Mouse (Mus musculus) heart, adult 9 months (tissue): ENCODE results near the gene Eef1akmt3.
A peak's percentile ranks its signal among the peaks of the same experiment; 100 is the strongest.
"Not testable (repeated sequence)": the region's sequence is repeated elsewhere in the genome, so short reads cannot be mapped to it uniquely, and the experiment has no call there.

ENCODE experiments used
- DNase-seq, 2 experiments: peaks; one replicate each; pipeline ENCODE4 v3.0.0; 2022; ENCODE audit warnings: low spot score in 2 of 2

Eef1akmt3 gene

DNA sequence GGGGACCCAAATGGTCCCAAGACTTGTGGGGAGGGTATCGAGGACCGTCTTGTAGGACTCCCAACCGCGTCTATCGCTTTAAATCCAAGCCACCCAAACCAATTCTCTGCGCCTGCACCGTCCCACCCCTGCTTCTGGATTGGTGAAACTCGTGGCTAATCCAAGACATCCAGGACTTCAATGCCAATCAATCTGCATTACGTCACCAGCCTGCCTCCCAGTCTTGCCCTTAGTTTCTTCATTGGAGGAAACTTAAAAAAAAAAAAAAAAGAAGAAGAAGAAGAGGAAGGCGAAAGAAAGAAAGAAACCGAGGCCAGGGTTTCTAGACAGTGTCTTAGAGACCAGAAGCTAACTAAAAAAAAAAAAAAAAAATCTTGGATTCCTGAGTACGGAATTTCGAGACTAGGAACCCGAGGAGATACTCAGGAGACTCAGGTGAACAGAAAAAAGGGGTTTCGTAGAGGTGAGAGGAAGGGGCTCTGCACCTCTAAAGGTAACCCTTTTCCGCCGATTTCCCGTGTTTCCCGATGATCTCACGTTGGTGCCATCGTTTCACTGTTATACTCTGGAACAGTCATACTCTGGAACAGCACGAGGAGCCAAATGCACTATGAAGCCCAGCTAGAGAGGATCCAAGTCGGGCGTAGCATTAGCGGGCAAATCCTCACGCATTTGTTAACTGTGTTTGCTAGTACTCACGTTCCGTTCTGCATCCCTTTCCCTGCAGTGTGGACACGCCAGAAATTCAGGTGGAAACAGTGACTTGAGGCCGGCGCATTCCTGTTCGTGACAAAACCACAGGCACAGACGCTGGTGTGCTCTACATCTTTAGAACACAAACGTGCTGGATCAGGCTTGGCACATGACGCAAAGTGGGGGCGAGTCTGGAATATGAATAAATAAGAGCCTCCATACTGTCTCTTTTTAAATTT, 29.1 kb upstream of the Eef1akmt3 start, which contains the start of gene Tspan31:
Gene Tspan31 (minus strand): TSS at position 75 of the 932 bp plus-strand sequence.
- peak; percentile 95 to 96 for DNase-seq

DNA sequence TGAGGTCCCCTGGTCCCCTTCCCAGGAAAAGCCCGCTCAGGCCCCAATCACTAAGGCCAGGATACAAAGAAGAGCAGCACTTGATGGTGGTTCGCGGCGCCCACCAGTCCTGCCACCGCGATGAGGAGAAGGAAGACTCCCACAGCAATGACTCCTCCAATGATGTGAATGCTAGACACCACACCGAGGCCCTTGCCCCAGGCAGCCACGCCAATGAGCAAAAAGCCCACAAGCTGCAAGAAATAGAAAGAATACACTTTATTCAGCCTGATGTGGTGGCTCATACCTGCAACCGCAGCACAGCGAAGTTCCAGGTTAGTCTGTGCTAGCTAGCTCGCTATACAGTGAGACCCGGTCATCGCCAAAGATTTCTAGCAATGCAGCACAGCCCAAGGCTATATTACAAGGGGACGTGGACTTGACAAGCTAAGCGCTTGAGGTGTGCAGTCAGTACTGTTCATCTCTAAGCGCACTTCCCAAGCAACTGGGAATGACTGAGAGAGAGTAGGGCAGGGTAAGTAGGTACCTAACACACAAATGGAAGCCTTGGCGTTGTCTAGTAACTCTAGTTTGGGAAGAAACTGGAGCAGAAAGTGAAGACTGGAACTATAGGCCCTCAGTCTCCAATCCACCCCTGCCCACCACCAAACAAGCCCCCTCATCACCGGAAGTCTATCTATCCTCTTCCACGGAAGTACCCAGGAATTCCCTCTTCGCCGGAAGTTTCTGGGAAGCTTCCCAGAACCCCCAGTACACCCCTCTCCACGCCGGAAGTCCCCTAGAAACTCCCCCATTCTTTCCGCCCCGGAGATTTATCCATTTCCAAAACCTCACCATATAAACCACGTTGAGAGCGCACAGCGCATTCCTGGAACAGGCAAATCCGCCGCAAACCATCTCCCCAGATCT, 28.2 kb upstream of the Eef1akmt3 start:
- DNase-seq: no peak

DNA sequence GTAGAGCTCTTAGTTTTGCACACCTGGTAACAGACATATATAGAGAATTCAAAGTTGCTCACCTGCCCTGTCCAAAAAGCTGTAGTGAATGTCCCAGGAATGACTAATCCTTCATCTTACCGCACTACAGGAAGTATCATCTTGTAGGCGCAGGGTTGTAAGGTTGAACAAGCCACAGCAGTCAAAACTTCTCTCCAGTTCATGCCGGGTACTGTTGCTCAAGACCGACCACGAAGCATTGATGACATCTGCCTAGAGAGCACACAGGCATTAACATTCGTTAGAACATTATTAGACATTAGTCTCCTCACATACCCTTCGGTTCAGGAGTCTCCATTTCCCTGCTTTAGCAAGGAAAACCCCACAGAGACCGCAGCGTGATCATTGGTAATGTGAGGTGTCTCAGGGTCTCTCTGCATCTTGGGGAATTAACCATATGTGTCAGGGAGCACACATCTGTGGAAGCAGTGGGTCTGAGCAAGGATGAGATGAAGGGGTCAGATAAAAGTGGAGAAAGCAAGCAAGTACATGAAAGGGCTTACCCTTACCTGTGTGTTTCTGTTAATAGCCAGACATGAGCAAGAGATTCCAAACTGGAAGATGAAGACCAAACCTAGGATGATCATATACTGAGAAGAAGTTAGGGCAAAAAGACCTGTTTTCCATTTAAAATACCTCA, 27.2 kb upstream of the Eef1akmt3 start:
- DNase-seq: no peak

DNA sequence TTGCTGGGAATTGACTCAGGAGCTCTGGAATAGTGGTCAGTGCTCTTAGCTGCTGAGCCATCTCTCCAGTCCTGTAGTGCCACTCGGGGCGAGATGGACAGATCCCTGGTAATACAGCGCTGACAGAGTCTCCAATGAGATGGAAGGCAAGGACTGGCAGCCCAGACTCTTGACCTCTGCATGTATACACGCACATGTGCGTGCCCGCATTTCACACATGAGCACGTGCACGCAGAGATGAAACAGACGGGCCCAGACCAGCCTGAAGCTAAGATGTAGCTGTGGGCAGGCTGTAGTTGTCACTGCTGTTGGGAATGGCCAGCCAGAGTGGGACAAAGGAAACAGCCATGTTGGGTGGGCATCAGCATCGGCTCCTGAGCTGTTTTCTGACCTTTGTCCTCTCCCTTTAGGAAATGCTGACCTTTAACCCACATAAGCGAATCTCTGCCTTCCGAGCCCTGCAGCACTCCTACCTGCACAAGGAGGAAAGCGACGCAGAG, 25.3 kb upstream of the Eef1akmt3 start:
- DNase-seq: no peak

DNA sequence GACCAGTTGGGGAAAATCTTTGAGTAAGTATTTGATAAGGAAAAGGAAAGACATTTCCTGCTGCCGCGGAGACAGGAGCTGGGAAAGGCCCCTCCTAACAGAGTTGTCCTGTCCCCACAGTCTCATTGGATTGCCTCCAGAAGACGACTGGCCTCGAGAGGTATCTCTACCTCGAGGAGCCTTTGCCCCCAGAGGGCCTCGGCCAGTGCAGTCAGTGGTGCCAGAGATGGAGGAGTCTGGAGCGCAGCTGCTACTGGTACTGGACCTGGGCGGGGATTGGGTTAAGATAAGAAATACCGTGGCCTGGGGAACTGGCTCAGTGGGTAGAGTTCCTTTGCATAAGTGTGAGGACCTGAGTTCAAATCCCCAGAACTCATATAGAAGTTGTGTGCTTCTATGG, 24.7 kb upstream of the Eef1akmt3 start:
- DNase-seq: no peak

DNA sequence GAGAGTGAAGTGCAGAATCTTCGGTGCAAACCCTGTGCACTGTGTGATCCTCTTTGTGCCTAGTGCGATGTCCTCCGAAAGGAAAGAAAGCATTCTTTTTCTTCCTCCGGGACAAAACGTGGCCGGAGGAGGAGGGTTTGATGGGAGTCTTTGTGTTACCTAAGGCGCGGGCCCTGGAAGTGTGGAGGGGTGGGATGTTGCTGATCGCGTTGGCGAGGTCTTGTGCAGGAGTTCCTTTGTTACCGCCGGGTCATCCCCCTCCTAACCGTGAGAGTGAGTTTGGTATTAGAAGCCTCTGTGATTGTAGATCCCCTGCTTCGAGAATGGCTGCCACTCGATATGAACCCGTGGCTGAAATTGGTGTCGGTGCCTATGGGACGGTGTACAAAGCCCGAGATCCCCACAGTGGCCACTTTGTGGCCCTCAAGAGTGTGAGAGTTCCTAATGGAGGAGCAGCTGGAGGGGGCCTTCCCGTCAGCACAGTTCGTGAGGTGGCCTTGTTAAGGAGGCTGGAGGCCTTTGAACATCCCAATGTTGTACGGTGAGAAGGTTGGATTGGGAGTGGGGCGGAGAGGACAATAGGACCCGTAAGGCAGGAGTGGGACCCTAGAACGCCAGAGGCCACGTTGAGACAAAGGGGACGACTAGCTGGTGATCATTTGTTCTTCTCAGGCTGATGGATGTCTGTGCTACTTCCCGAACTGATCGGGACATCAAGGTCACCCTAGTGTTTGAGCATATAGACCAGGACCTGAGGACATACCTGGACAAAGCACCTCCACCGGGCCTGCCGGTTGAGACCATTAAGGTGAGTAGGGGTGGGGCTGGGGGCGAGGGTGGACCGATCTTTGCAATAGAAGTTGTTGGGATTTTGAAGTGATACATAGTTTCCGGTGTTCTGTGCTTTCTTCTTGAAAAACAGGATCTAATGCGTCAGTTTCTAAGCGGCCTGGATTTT, 22.9 kb upstream of the Eef1akmt3 start:
- DNase-seq: no peak

DNA sequence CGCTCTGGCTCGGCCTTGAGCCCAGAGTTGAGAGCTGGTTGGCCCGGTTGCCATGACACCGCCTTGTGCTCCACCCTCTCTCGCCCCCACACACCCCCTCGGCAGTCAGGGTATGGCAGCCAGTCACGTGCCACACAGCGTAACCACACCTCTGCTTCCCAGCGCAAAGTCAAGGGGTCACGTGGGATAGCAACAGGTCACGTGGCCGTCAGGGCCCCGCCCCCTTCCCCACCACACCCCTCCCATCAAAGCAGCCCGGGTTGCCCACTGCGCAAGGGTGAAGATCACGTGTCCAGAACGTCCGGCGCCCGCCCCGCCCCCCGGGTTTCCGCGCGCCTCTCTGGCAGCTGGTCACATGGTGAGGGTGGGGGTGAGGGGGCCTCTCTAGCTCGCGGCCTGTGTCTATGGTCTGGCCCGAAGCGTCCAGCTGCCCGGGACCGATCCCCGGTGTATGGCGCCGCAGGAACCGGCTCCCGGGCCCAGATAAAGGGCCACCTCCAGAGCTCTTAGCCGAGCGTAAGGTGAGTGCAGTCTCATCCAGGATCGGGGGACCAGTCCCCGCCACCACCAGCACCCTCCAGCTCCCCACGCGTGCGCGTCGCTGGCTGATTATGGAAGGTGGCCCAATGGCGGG, 22.0 kb upstream of the Eef1akmt3 start, which contains the start of gene Cdk4:
Gene Cdk4 (plus strand): TSS at position 296 of the 634 bp plus-strand sequence.
- peak; percentile 98 to 99 for DNase-seq

DNA sequence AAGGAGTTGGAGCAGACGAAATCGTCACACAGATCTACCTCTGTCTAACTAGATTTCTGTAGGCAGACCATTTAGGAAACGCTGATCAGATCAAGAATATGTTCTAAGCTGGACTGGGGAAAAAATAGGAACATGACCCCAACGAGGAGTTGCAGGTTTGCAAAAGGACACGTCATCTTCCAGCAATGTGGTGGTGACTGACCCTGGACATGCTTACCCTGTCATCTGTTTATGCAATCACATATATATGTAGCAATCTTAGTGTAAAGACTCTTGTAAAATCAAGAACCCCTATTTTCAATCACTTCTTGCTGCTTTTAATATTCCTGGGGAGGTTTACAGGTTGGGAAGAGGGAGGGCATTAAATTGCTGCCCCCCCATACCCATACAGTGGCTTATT, 21.2 kb upstream of the Eef1akmt3 start:
- no peak for DNase-seq

DNA sequence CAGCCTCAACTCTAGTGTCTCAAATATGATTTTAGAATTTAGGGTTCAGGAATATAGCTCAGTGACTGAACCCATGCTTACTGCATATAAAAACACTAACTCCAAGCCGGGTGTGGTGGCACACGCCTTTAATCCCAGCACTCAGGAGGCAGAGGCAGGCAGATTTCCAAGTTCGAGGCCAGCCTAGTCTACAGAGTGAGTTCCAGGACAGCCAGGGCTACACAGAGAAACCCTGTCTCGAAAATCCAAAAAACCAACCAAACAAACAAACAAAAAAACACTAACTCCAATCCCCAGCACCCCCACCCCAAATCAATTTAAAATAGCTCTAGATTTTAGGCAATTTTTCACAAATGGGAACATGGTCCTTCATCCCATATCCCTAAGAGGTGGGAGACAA, 20.8 kb upstream of the Eef1akmt3 start:
- not testable (repeated sequence) for DNase-seq

DNA sequence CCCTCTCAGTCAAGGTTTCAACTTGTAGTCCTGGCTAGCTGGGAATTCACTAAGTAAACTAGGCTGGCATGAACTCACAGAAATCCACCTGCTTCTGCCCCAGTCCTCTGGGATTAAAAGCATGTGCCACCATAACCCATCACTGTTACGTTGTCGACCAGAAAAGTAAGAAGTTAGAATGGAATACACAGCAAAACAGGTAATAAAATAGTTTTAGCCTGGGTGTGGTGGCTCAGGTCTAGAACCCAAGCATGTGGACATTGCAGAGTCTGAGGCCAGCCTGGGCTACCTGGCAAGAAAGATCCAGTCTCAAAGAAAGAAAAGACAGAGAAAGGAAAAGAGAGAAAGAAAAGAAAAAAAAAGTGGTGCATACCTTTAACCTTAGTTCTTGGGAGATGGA, 20.2 kb upstream of the Eef1akmt3 start:
- DNase-seq: no peak

DNA sequence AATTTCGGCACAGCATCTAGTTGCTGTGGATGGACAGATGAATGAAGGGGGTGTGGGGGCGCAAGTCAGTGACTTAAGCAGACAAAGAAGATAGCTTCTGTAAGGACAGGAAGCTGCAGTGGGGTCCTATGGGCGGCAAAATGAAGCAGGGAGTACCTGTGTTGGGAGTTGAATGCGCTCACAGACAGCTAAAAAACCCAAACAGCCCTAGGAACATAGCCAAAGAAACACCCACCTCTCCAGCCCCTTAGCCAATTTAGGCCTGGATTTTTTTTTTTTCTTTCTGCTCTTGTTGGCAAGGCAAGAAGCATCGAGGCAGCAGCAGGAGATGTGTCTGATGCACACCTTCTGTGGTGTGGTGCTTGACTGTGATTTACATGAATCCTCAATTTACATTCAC, 19.8 kb upstream of the Eef1akmt3 start:
- DNase-seq: no peak

DNA sequence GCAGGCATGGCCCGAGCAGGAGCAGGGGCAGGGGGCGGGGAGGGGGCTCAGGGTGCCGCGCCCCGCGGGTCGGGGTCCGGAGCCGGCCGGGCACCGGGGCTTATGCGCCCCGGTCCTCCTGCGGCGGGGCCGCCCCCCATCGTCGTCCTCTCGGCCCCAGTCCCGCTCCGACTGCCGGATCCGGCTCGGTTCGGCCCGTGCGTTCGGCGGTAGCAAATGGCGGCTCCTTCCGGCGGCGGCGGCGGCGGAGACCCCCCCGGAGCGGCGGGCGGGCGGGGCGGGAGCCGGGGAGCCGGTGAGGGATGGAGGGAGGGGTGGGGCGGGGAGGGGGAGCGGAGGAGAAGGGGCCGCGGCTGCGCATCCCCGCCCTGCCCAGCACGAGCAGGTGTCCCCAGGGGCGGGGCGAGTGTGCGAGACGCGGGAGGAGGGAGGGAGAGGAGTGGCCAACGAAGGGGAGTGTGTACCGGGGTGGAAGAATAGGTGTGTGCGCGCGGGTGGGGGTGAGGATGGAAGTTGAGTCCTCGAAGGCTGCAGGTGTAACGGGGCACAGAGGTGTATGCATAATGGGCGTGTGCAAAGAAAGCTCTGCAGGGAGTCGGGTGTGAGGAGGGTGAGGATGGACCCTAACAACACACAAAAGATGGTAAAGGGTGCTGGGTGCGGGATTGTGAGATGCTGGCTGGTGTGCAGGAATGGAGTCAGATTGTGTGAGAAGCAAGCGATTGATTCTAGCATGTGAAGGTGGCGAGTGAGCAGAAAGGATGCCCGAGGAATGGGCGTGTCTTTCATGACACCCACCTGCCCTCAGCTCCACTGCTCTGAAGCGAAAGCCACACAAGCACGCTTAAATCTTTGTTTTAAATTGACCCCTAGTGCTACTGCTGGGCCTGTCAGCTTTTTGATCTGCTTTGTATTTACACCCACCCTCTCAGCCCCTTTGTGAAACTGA, 18.9 kb upstream of the Eef1akmt3 start, which contains the start of gene March9:
Gene March9 (minus strand): TSS at position 217 of the 949 bp plus-strand sequence.
- no peak for DNase-seq

DNA sequence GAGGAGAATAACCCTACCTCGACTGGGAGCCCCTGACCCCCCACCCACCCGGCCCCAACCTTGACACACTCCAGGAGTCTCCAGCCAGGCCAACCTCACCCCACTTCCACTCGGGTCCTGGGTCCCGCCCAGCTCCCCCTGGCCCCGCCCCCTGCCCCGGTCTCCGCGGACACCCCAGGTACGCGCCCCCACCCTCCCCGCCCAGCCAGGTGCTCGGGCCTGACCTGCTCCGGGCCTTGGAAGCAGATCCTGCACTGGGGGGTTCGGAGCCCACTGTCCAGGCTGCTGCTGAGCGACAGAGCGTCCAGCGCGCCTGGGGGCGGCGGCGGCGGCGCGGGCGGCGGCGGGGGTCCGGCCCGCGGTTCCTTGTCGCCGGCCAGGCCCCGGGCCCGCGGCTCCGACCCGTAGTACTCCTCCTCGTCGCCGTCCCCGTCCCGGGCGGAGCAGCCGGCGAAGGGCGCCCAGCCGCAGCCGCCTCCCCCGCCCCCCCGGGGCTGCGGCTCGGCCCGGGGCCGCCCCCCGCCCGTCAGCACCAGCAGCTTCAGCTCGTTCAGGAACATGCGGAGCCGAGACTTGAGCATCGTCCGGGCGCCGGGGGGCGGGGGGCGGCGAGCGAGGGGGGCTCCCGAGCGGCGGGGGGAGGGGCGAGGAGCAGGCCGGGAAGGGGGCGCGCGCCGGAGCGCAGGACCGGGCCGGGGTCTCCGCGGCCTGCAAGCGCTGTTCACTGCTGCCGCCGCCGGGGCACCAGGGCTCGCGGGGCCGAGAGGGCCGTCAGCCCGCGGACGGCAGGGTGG, 18.1 kb upstream of the Eef1akmt3 start:
- DNase-seq: no peak

DNA sequence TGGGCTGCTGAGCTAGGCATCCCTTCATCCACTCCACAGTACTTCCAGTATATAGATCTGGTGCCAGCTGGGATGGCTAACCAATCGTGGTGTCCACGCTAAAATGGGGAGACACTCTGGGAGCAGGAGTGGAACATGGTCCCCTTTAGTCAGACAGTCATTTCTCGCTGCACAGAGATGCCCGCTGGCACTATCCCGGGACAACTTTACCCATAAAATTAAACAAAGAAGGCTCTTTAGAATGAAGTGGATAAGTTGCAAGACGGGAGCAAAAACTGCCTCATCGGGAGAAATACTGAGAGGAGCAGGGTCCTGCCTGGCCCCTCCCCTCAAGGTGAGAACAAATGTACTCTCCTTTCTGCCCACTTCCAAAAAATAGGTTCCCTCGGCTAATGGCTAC, 17.4 kb upstream of the Eef1akmt3 start:
- no peak for DNase-seq

DNA sequence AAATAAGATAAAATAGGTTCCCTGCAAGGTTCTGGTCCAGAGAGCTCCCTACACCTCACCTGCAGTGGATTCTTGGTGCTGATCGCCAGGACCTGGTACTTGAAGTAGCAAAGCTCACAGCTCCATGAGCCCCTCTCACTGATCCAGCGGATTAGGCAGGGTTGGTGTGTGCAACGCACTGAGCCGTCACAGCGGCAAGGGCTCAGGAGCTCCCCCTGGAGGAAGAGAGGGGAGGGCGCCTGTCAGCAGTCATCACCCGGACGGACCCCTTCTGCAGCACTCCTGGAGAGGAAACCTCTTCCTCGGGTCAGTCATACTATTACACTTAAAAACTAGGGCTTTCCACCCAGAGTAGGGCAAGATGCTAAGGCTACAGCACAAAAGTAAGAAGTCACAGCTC, 16.8 kb upstream of the Eef1akmt3 start:
- DNase-seq: peak; percentile 63 to 64

DNA sequence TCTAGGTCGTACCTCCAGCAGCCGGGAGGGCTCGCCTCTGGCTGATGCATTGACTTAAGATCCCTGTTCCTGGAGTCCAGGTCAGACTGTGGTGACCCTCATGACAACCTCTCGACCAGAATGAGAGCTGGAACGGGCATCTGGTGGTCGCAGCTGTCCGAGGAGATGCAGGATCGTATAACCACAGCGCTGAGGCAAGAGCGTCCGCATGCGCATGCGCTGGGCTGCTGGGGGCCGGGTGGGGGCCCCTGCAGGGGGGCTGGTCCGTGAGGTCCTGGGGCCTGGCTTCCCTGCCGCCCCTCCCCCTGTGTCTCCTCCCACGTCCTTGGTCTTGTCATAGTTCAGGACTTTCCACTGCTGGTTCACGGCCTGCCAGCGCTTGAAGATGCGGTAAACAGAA, 15.2 kb upstream of the Eef1akmt3 start:
- DNase-seq: no peak

DNA sequence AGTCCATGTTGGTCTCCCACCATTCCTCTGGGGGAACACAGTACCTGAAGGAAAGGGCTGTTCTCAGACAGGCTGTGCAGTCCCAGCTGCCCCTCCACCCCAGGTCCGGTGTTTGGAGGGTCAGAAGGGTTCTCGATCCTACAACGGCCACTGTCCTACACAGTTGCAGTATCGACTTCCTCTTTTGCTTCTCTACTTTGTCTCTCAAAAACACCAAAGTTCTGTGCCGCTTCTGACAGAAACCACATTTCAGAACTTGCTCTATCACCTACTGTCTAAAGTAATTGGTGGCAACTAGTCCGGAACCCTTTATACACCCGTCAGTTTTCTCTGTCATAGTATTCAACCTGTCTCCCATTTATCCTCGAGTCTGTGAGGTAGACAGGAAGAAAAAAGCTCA, 14.1 kb upstream of the Eef1akmt3 start:
- DNase-seq: no peak

DNA sequence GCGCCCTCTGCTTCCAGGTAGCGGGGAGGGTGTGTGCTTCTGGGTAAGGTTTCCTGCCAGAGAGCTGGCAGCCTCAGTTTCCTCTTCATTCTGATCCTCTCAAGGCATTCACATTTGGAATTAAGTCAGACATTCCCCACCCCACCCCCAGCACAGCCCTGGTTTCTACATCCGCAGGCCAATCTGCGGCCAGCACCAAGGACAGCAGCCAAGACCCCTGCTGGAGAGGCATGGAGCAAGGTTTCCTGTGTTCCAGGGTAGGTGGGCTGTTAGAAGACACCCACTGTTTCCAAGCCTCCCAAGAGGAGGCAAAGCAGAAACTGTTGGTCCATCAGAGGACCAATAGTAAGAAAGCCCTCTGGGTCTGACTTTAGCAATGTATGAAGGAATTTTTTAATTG, 13.3 kb upstream of the Eef1akmt3 start:
- DNase-seq: no peak
